Mouse (Mus musculus) erythroid progenitor cell, adult 5-6 weeks (primary cell): ENCODE results near the gene Gm20388. TPM values are rescaled to one million over a fixed set of nuclear protein-coding genes. Genes with fewer than 3 reads are reported as not detected.
"Not testable (repeated sequence)": the region's sequence is repeated elsewhere in the genome, so short reads cannot be mapped to it uniquely, and the experiment has no call there.

Experiments used
- ATAC-seq: replicated peaks from 2 replicates; pipeline ENCODE4 v1.8.0; 2016; ENCODE audit warnings: moderate number of reproducible peaks, mild to moderate bottlenecking, moderate TSS enrichment, inconsistent platforms; ENCODE audit not compliant: poor library complexity, low FRiP score, severe bottlenecking
- total RNA-seq, 2 experiments: library from RNA; stranded (forward) in 1 of 2; stranded (reverse) in 1 of 2; fragments of 150-400 nt in 1 of 2; fragments of 186-747, 209-891 nt in 1 of 2; gene quantifications; 2 replicates each; pipeline versions ENCODE4 v1.2.3 to v1.2.4; 2015 to 2017; ENCODE audit warnings: low replicate concordance in 2 of 2

The Gm20388 gene
- total RNA-seq, 2 experiments from 2014 or later: 4.2 TPM; not detected in 1

- no peak for ATAC-seq
Observed at GRCm38 (mm10) chr8:122622727-122623126, 2712.1 kb downstream of the Gm20388 start, which contains the start of gene Pabpn1l. Pabpn1l (minus strand) TSS chr8:122622739.

DNA sequence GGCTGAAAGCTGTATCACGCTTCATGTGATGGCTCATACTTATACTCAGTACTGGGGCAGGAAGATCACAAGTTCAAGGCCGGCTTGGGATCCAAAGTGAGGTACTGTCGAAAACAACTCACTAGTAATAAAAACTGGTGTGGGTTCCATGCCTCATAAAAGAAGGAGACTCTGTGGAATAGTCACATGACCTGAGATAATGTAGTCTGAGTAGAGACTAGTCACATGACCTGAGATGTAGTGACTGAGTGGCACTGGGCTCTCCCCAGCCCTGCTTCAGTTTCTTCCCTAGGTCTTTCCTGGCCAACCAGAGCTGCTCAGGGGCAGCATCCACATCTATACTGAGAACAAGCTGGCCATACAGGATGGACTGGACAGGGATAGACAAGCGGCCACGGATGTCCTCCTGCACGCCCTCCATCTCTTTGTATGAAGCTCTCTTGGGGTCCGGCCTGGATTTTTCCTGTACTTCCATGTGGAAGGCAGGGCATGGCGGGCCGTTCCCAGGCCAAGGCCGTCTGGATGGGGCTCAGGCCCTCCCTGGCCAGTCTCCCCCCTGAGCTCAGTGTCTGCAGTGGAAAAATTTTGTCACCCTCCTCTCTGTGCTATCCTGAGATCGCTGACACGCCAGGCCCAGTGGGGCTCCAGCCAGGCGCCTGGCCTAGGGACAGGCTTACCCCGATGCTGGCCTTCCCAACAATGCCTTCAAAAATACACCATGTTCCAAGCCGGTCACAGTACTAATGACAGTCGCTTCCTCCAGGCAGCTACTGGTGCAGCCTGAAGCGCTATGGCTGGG, 2713.4 kb downstream of the Gm20388 start:
- ATAC-seq: no peak

- no peak for ATAC-seq
Observed at GRCm38 (mm10) chr8:122624653-122625052, 2714.0 kb downstream of the Gm20388 start.

- no peak for ATAC-seq
Observed at GRCm38 (mm10) chr8:122625811-122626210, 2715.2 kb downstream of the Gm20388 start.

- ATAC-seq: no peak
Observed at GRCm38 (mm10) chr8:122626896-122627295, 2716.3 kb downstream of the Gm20388 start.

DNA sequence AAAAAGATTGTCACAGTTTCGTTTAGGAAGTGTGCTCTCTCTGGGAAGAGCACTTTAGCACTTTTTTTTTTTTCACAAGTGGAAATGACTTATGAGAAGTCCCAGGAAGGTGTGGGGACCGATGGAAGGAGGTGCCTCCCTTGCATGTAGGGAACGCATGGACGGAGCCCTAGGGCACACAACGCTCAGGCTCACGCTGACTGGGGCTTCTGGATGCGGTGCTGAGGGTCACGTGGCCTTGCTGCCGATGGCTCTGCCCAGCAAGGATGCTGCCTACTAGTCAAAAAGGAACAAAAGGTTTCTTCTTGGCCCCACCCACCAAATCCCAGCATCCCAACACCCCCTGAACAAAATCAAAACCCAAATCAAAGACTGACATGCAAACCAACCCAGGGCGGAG, 2718.7 kb downstream of the Gm20388 start:
- no peak for ATAC-seq

GRCm38 (mm10) chr8:122630696-122631095, 2720.1 kb downstream of the Gm20388 start:
- no peak for ATAC-seq

DNA sequence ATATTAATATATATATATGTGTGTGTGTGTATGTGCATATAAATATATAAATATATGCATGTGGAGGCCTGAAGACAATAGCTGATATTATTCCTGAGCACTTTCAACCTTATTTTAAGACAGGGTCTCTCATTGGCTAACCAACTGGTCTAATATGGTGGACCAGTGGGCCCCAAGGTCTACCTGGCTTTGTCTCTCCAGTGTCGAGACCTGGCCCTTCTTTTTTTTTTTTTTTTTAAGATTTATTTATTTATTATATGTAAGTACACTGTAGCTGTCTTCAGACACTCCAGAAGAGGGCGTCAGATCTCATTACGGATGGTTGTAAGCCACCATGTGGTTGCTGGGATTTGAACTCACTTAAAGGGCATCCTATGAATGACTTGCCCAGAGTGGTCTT, 2721.5 kb downstream of the Gm20388 start:
- not testable (repeated sequence) for ATAC-seq

DNA sequence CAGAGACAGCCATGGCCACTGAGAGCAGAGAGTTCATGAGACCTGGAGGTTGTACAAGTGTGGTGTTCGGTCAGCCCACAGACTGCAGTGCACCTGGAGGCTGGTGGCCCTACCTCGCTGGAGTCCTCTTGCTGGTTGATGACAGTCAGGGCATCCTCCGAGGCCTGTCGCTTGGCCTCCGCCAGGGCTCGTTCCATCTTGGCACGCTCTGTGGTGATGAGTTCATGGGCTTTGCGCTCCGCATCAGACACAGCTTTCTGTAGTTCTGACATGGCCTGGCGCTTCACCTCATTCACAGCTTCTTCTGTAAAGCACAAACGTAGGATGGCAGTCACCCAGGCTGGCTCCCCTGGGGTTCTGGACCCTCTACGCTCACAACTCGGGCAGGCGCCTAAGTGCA, 2722.6 kb downstream of the Gm20388 start:
- ATAC-seq: no peak

GRCm38 (mm10) chr8:122635878-122636802, 2725.5 kb downstream of the Gm20388 start:
- peak; percentile 75 for ATAC-seq

GRCm38 (mm10) chr8:122636803-122637175, 2726.1 kb downstream of the Gm20388 start:
- ATAC-seq: 0 out of 2 replicates have a peak, but pooled peaks have one; percentile 4

- ATAC-seq: no peak
Observed at GRCm38 (mm10) chr8:122637230-122637629, 2726.6 kb downstream of the Gm20388 start.

GRCm38 (mm10) chr8:122638601-122639000, 2728.0 kb downstream of the Gm20388 start:
- no peak for ATAC-seq

DNA sequence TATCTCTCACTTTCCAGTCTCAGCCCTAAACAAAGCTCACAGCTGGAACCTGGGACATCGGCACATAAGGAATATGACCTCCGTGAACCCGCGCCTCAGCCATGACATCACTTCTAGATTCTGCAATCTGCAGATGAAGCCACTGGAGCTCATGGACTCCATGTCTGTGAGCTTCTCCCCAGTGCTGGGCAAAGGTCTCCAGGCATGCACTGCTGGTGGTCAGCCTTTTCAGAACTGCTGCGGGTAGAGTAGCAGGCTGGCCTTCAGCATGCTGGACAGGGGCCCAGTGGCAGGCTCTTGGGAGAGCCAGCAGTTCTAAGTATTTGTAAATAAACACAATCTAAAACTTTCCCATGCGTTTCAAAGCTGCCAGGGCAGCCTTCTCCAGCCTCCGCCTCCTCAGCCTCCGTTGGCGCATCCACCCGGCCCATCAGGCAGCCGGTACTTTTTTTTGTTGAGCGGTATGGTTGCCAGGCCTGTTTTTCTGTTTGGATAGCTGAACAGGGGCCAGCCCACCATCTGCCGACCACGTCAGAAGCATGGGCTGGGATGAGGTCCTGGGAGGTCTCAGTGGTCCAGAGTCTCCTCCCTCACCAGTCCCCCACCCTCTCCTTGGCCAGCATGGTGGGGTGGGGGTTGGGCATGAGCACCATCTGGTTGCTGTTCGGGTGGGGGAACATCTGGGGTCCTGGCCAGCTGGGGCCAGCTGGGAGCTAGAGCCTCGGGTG, 2729.0 kb downstream of the Gm20388 start:
- no peak for ATAC-seq

- ATAC-seq: no peak
Observed at GRCm38 (mm10) chr8:122640825-122641224, 2730.2 kb downstream of the Gm20388 start.

DNA sequence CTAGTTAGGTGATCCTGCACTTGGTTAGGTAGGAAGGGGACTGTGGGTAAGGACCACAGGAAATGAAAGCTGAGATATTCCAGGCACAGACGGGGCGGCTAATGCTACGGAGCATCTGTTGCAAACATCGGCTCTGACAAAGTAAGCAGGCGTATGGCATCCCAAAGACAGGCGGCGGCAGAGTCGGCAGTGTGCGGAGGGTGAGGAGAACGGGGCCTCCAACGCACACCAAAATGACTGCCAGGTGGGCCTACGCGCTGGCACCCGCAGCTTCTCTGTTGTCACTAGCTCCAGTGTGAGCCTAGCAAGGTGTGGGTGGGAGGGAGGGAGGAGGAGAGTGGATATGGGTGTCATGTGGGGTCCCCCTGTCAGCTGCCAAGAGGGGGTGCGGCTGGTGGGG, 2730.8 kb downstream of the Gm20388 start:
- ATAC-seq: no peak

GRCm38 (mm10) chr8:122642071-122642470, 2731.4 kb downstream of the Gm20388 start:
- ATAC-seq: no peak

DNA sequence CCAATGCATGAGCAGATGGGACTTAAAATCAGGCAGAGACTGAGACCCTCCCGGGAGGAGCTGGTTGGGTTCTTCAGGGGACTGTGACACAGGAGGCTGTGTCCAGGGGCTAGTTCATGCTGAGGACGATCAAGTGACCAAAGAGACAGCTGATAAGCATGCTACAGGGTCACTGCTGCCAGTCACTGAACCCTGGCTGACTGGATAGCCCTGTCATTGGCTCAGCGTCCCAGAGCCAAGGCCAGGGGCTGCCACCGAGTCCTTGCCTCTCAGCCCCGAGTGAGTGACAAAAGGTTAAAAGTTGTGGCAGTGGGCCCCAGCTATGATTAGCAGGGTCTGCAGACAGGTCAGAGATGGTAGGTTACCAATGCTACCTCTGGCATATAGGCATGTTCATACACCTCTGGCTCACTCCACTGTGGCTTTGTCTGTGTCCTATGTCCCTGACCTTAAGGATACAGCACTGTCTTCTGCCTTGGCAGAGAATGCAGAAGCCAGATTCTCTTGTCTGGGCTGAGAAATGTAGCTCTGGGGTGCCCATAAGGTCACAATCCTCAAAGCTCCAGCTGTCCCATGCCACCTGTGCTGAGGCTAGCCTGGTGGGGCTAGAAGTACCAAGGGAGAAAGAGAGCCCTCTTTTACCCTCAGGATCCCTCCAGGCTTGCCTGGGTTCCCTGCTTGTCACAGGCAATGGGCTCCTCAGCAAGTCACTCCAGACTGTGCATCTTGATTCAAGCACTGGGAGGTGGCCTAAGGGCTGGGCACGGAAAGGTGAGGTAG, 2733.7 kb downstream of the Gm20388 start:
- no peak for ATAC-seq

DNA sequence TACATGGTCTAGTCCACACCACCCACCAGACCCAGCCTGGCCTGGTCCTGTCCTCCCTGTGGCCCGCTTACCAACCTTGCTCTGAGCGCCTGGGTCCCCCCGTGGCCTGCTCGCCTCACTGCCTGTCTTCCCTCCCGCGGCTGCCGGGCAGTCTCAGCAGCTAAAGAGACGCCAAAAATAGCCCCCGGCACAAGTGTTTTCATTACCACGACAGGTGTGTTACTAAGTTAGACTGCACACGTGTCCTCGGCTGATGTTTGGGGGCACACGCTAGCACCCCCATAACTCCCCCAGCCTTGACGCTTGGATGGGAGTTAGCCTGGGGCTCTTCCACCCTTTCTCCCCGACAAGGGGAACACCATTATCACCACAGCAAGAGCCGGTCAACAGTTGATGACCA, 2735.7 kb downstream of the Gm20388 start:
- ATAC-seq: no peak
